Mouse (Mus musculus): ENCODE results near the gene Olfr577.

Olfr577 gene

GRCm38 (mm10) chr7:102975843-102976242 lies at the start of gene Olfr577:
TSS of gene Olfr577 (minus strand) at chr7:102975943.
- no peak for DNase-seq (ENCODE audit: low spot score in 2 of 2)

DNA sequence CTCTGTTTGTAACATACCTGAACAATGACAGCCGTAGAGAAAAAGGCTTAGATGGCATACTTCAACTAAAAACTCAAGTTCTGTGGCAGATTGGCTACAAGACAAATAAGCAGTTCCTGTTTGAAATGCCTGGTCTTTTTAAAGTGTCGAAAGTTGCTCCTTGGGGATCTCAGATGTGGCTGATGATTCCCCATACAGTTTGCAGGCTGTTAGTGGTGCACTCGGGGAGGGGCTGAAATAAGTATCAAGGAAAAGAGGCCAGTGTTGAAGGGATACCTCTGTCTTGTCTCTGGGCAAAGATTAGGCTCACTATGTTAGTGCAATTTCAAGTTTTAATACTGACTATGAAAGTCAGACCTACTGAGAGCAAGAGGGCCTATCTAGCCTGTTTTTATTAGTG lies 13.5 kb upstream of the Olfr577 start, which contains the start of gene Olfr578:
Gene Olfr578 (minus strand): TSS at position 101 of the 400 bp plus-strand sequence.
- no peak for DNase-seq (ENCODE audit: low spot score in 2 of 2)

GRCm38 (mm10) chr7:102974399-102974798 lies 1.3 kb downstream of the Olfr577 start:
- no peak for DNase-seq (ENCODE audit: low spot score in 2 of 2)

DNA sequence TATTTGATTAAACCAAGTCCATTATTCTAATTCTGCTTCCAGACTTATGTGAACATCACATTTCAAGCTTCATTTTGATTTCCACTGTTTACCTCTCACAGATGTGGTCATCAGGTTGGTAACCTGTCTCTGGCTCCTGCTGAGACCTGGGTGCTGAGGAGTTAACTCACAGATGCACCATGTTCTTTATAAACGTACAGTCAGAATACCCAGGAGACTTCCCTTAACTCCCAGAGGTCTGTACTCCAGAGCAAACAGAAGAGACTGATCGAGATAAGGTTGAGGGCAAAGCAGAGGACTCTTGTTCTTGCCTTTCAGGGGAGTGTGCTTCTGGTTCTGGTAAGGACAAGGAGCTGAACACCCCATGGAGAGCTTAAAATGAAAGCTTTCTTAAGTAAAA lies 13.4 kb downstream of the Olfr577 start, which contains the start of gene Olfr576:
Gene Olfr576 (plus strand): TSS at position 301 of the 400 bp plus-strand sequence.
- DNase-seq (ENCODE audit: low spot score in 2 of 2): no peak

DNA sequence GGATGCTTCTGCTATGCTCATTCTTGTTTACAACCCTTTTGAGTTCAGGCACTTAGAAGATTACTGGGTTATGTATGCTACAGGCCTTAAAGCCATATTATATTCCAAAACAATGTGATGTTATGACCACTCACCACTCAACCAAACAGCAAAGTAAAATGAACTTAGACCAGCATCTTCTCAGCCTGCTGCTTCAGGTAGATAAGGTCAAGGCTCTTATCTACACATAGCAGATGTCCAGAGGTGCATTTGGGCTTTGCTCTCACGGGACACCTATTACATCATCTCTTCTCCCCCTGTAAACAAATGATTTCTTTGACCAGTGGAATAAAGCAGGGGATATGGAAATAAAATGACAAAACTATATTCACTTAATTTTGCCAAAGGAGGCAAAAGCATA lies 17.1 kb downstream of the Olfr577 start, which contains the start of gene Olfr575:
Gene Olfr575 (minus strand): TSS at position 183 of the 400 bp plus-strand sequence.
- DNase-seq (ENCODE audit: low spot score in 2 of 2): no peak

- no peak for DNase-seq (ENCODE audit: low spot score in 2 of 2)
Observed at GRCm38 (mm10) chr7:102958137-102958536, 17.6 kb downstream of the Olfr577 start.

DNA sequence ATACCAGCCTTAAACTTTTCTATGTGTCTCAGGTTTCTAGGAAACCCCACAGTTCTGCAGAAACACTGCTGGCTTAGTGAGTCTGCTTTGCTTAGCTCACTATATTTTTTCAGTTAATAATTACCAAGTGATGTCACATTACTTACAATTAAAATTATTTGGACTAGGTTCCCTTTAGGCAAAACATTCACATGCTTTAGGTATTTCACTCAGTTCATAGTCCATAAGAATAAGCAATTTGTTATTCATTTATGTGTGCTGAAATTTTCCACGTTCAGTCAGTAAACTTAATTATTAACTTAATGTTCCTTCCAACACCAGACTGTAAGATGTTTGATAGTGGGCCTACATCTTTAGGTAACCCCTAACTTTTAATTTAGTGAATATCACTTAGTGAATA lies 25.0 kb downstream of the Olfr577 start:
- DNase-seq (ENCODE audit: low spot score in 2 of 2): no peak

- no peak for DNase-seq (ENCODE audit: low spot score in 2 of 2)
Observed at GRCm38 (mm10) chr7:102948167-102948566, 27.6 kb downstream of the Olfr577 start, which contains the start of gene Olfr574. TSS of gene Olfr574 (plus strand) at chr7:102948467.

DNA sequence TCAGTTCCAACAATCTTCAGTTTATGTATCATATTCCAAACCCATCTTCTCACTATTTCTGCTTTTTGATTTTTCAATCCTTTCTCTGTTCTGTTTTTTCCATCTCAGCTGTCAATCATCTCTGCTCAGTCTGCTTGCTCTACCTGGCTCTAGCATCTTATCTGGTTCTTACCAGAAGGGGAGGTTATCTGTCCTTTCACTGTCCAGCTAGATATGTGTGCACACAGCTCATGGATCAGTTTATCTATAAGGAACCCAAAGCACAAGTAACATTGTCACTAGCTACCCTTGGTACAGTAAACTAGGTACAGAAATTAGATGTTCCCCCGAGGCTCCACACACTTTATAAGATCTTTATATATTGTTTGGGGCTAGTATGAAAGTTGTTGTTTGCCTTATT lies 32.3 kb downstream of the Olfr577 start:
- DNase-seq (ENCODE audit: low spot score in 2 of 2): no peak

- DNase-seq (ENCODE audit: low spot score in 2 of 2): no peak
Observed at GRCm38 (mm10) chr7:102942475-102942874, 33.3 kb downstream of the Olfr577 start, which contains the start of gene Olfr573-ps1. TSS of gene Olfr573-ps1 (minus strand) at chr7:102942575.

DNA sequence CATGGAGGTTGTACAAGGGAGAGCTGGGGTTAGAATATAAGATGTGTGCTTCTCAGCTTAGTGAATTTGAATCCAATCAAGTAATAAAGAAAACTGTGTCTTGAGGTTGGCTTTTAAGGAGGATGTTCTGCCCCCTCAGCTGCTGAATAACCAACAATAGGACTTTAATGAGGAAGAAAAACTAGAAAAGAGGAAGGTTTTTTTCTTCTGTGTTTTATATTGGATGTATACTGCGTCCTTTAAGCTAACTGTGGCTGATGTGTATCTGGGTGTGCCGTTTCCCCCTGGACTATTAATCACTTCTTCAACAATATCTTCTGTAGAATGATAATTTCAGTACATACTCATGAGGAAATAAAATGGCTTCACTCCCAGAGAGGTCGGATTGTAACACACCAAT lies 48.6 kb downstream of the Olfr577 start:
- DNase-seq (ENCODE audit: low spot score in 2 of 2): no peak

DNA sequence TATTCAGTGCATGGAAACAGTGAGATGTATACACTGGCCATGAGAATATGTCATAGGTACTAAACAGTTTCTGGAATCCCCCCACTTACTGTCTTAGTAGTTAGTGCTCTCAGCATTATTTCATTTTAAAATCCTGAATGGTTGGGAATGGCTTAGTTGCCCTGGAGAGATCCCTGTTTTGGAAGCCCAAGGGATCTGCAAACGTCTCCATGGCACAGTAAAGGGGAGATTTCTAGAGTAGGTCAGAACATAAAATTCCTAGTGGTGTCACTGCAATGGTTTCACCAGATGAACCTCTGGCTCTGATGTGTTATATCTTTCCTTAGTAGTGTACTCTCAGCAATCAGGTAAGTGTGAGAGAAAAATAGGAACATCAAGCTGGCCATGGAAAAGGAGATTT lies 51.6 kb downstream of the Olfr577 start, which contains the start of gene Olfr572:
Gene Olfr572 (plus strand): TSS at position 301 of the 400 bp plus-strand sequence.
- no peak for DNase-seq (ENCODE audit: low spot score in 2 of 2)

Measured in frontal cortex, postnatal 25 days (tissue).